Mouse (Mus musculus): ENCODE measurements around the gene Nsun2.

DNA sequence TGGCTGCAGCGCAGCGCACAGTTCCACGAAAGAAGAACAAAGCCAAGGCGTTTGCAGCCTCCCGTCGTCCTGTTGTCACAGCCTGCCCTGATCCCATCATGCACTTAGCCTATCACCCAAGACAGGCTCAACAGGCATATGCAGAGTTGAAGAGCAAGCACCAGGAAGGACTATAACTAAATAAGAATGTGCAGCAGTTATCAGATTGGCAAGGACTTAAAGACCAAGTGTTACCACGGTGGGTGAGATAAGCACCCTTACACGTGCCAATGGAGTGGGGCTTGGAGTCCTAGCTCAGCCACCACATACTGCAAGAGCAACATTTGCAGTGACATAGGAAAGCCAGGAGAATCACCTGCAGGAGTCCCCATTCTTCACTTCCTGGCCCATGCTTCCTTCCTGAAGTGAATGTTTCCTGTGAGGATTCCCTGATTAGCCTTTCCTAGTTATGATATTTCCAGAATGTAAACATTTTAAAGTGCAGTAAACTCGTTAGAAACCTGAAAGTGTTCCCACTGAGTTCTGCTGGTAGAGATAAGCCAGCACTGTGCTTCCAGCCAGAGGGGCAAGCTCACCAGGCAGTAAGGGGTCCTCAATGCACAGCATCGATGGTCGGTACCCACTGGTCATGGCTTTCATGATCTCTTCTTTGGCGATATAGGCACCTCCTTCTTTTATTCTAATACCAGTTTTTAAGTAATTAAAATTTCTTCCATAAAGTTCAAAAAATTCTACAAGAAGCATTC lies 27.0 kb upstream of the Nsun2 start:
- no peak for TF ChIP-seq CTCF (IDR thresholded peaks at IDR 0.05; ENCODE audit: low read depth)
- no peak for TF ChIP-seq EP300 (IDR thresholded peaks at IDR 0.05; ENCODE audit: low read depth)
